Mouse (Mus musculus): Measurements from ENCODE around the gene Ctdnep1. TPM values are rescaled to one million over a fixed set of nuclear protein-coding genes. Genes with fewer than 3 reads are reported as not detected.
"Not testable (repeated sequence)": the region's sequence is repeated elsewhere in the genome, so short reads cannot be mapped to it uniquely, and the experiment has no call there.

Gene Ctdnep1
- polyA plus RNA-seq, 1 experiment from 2014 or later: 24.4 TPM

DNA sequence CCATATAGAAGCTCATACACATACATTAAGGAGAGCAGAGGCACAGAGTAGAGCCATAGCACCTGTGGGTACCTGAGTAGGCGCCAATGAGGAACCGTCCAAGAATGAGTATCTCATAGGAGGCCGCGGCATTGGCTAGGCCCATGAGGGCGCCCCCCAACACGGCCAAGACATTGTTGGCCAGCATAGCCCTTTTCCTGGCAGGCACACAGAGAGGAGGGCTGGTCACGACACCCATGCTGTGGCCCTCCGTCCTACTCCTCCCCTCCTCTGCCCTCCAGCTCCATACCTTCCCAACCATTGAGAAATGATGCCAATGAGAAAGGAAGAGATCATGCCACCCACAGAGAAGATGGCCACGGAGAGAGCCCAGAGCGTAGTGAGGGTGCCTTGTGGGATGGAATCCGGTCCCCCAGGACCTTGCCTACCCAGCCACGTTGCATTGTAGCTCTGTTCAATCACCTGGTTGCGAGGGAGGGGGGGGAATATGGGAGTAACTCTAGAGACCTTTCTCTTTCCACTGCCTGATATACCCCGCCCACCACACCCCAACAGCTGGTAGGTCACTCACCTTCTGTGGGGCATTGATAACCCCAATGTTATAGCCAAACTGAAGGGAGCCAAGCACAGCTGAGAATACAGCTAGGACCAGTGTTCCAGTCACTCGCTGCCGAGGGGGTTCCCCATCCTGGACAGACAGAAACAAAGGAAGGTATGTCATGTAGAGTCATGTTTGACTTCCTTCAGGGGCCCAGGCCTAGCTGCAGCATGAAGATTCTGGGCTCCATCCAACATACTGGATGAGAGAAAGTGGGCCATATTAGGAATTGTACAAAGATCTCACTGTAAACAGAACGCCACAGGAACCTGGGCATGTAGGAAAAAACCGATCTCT lies 34.7 kb upstream of the Ctdnep1 start:
- Histone ChIP-seq H3K27me3 (ENCODE audit: control insufficient read depth, insufficient read depth, low read depth, low read length) (peaks cover 8% of the 10 kb centered on the region), H3K36me3 (ENCODE audit: control insufficient read depth, insufficient read depth, low read length) (no peaks in the 10 kb centered on the region), H3K27ac (ENCODE audit: low read length) (no peak overlapping the region), H3K4me3 (ENCODE audit: low read depth, low read length) (no peak overlapping the region), H3K4me1 (ENCODE audit: control insufficient read depth, insufficient read depth, low read length) (peaks cover 2% of the 10 kb centered on the region; the same call in 1 of the 2 replicates), H3K9ac (ENCODE audit: low read depth, low read length) (no peak overlapping the region), H3K4me2 (ENCODE audit: low read length) (no peak overlapping the region), H3K9me3 (replicated peaks; ENCODE audit: control insufficient read depth, low read length, poor library complexity, severe bottlenecking) (no peaks in the 10 kb centered on the region)
- no peak for ATAC-seq
- WGBS: 92% methylated on average over 18 of the region's 18 CpGs

- 2% methylated on average over 29 of the region's 29 CpGs for WGBS
- ATAC-seq: peak; percentile 52; the same call in 1 of the 2 replicates
Measured at GRCm38 (mm10) chr11:69947337-69948065, 33.5 kb upstream of the Ctdnep1 start.

GRCm38 (mm10) chr11:69948066-69948762 lies 32.7 kb upstream of the Ctdnep1 start, which contains the start of gene Slc2a4:
TSS of gene Slc2a4 (minus strand) at chr11:69948188.
- peak within 1 kb of the TSS; percentile 60 for H3K4me2 ChIP-seq (ENCODE audit: low read length)
- peak; percentile 90 for ATAC-seq
- H3K9ac ChIP-seq (ENCODE audit: low read depth, low read length): peak within 1 kb of the TSS; percentile 48; the same call in 1 of the 2 replicates
- no peaks in the 10 kb centered on the region for H3K9me3 ChIP-seq (replicated peaks; ENCODE audit: control insufficient read depth, low read length, poor library complexity, severe bottlenecking)
- under 1% methylated on average over 34 of the region's 34 CpGs for WGBS
- peak within 1 kb of the TSS; percentile 44 for H3K4me3 ChIP-seq (ENCODE audit: low read depth, low read length)
- H3K4me1 ChIP-seq (ENCODE audit: control insufficient read depth, insufficient read depth, low read length): peaks cover 2% of the 10 kb centered on the region; the same call in 1 of the 2 replicates
- H3K27me3 ChIP-seq (ENCODE audit: control insufficient read depth, insufficient read depth, low read depth, low read length): peaks cover 8% of the 10 kb centered on the region
- no peak within 1 kb of the TSS for H3K27ac ChIP-seq (ENCODE audit: low read length)
- H3K36me3 ChIP-seq (ENCODE audit: control insufficient read depth, insufficient read depth, low read length): no peaks in the 10 kb centered on the region

More at GRCm38 (mm10) chr11:69947337-69948065, 33.5 kb upstream of the Ctdnep1 start:
- Histone ChIP-seq H3K4me3 (ENCODE audit: low read depth, low read length) (peak overlapping the region; percentile 44), H3K27me3 (ENCODE audit: control insufficient read depth, insufficient read depth, low read depth, low read length) (peaks cover 8% of the 10 kb centered on the region), H3K4me2 (ENCODE audit: low read length) (peak overlapping the region; percentile 60), H3K27ac (ENCODE audit: low read length) (no peak overlapping the region), H3K9me3 (replicated peaks; ENCODE audit: control insufficient read depth, low read length, poor library complexity, severe bottlenecking) (no peaks in the 10 kb centered on the region), H3K9ac (ENCODE audit: low read depth, low read length) (peak overlapping the region; percentile 48; the same call in 1 of the 2 replicates), H3K36me3 (ENCODE audit: control insufficient read depth, insufficient read depth, low read length) (no peaks in the 10 kb centered on the region), H3K4me1 (ENCODE audit: control insufficient read depth, insufficient read depth, low read length) (peaks cover 2% of the 10 kb centered on the region; the same call in 1 of the 2 replicates)

- Histone ChIP-seq H3K36me3 (ENCODE audit: control insufficient read depth, insufficient read depth, low read length) (no peaks in the 10 kb centered on the region), H3K27ac (ENCODE audit: low read length) (no peak overlapping the region), H3K4me3 (ENCODE audit: low read depth, low read length) (peak overlapping the region; percentile 44), H3K4me1 (ENCODE audit: control insufficient read depth, insufficient read depth, low read length) (peaks cover 2% of the 10 kb centered on the region; the same call in 1 of the 2 replicates), H3K27me3 (ENCODE audit: control insufficient read depth, insufficient read depth, low read depth, low read length) (peaks cover 8% of the 10 kb centered on the region), H3K9me3 (replicated peaks; ENCODE audit: control insufficient read depth, low read length, poor library complexity, severe bottlenecking) (no peaks in the 10 kb centered on the region), H3K9ac (ENCODE audit: low read depth, low read length) (peak overlapping the region; percentile 43; the same call in 1 of the 2 replicates), H3K4me2 (ENCODE audit: low read length) (peak overlapping the region; percentile 60)
- WGBS: 0% methylated on average over 14 of the region's 14 CpGs
- peak; percentile 43; the same call in 1 of the 2 replicates for ATAC-seq
Measured at GRCm38 (mm10) chr11:69948763-69949150, 32.2 kb upstream of the Ctdnep1 start.

DNA sequence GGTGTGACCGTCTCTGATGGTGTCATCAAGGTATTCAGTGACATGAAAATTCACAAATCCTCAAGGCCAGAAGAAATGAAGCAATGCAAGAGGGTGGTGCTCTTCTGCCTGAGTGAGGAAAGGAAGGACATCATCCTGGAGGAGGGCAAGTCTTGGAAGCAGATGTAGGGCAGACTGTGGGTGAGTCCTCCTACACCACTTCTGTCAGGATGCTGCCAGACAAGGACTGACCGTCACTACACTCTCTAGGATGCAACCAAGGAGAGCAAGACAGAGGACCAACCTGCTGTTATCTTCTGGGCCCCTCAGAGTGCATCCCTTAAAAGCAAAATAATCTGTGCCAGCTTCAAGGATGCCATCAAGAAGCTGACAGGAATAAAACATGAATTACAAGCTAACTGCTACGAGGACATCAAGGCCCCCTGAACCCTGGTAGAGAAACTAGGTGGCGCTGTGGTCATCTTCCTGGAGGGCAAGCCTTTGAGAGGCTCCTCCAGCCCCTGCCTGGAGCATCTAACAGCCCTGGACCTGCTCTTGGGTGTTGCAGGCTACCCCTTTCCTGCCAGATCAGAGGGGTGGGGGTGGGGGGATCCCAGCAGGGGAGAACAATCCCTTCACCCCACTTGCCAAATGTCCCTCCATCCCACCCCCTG lies 30.0 kb upstream of the Ctdnep1 start:
- Histone ChIP-seq H3K4me2 (ENCODE audit: low read length) (no peak overlapping the region), H3K9me3 (replicated peaks; ENCODE audit: control insufficient read depth, low read length, poor library complexity, severe bottlenecking) (no peaks in the 10 kb centered on the region), H3K4me3 (ENCODE audit: low read depth, low read length) (no peak overlapping the region), H3K4me1 (ENCODE audit: control insufficient read depth, insufficient read depth, low read length) (peaks cover 2% of the 10 kb centered on the region; the same call in 1 of the 2 replicates), H3K27me3 (ENCODE audit: control insufficient read depth, insufficient read depth, low read depth, low read length) (peaks cover 8% of the 10 kb centered on the region), H3K36me3 (ENCODE audit: control insufficient read depth, insufficient read depth, low read length) (no peaks in the 10 kb centered on the region), H3K27ac (ENCODE audit: low read length) (no peak overlapping the region), H3K9ac (ENCODE audit: low read depth, low read length) (no peak overlapping the region)
- 44% methylated on average over 4 of the region's 4 CpGs for WGBS
- ATAC-seq: no peak

DNA sequence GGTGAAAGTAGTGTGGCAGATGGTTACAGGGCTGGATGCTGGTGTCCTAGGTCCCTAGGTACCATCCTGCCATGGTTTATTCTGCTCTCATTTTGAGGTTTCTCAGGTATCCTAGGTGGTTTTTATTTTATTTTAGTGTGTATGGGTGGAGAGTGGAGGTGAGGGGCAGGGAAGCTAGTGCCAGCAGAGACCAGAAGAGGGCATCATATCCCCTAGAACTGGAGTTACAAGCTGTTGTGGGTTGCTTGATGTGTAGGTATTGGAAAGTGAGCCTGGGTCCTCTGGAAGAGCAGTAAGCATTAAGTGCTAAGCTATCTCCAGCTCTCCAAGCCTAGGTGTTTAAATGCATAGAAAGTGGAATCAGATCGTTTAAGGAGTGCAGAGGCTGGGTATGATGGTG lies 28.7 kb upstream of the Ctdnep1 start:
- no peaks in the 10 kb centered on the region for H3K36me3 ChIP-seq (ENCODE audit: control insufficient read depth, insufficient read depth, low read length)
- 50% methylated on average over 1 of the region's 1 CpGs for WGBS
- peaks cover 1% of the 10 kb centered on the region; the same call in 1 of the 2 replicates for H3K4me1 ChIP-seq (ENCODE audit: control insufficient read depth, insufficient read depth, low read length)
- H3K4me2 ChIP-seq (ENCODE audit: low read length): no peak overlapping the region
- H3K27ac ChIP-seq (ENCODE audit: low read length): no peak overlapping the region
- H3K4me3 ChIP-seq (ENCODE audit: low read depth, low read length): no peak overlapping the region
- ATAC-seq: no peak
- H3K27me3 ChIP-seq (ENCODE audit: control insufficient read depth, insufficient read depth, low read depth, low read length): peaks cover 8% of the 10 kb centered on the region
- no peak overlapping the region for H3K9ac ChIP-seq (ENCODE audit: low read depth, low read length)
- H3K9me3 ChIP-seq (replicated peaks; ENCODE audit: control insufficient read depth, low read length, poor library complexity, severe bottlenecking): no peaks in the 10 kb centered on the region

DNA sequence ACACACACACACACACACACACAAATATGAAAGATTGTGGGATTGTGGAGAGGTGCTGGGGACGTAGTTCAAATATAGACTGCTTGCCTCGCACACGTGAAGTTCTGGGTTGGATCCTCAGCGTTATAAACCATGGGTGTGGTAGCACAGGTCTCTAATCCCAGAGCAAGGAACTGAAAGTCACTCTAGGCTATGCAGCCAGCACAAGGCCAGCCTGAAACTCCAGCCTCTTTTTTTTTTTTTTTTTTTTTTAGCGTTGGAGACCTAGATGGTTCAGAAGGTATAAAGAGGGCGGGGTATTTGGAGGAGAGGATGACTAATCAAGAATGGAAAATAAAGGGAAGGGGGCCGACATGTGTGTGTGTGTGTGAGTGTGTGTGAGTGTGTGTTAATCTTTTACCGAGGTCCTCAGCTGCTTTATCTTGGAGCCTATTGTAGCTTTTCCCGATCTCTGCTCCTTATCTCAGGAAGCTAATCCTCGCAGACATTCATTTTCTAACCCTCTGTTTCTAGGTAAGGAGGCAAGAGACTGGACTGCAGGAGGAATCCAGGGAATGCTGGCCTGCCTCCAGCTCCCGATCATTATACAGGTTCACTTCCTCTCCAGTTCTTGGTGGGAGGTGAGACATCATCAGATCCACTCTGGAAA lies 27.6 kb upstream of the Ctdnep1 start:
- WGBS: 67% methylated on average over 11 of the region's 11 CpGs
- ATAC-seq: no peak
- no peak overlapping the region for H3K27ac ChIP-seq (ENCODE audit: low read length)

DNA sequence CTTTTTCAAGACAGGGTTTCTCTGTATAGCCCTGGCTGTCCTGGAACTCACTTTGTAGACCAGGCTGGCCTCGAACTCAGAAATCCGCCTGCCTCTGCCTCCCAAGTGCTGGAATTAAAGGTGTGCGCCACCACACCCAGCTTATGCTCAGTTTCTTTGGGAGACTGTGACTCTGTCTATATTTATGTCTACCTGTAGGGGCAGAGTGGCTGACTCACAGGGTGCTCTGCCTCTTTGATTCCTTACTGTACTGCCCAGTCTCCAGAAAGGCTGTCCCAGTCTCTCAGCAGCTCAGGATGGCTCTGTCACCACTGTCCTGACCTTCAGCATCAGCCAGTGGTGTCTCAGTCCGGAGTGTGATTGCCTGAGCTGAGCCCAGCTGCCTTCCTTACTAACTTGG lies 25.3 kb upstream of the Ctdnep1 start:
- H3K27ac ChIP-seq (ENCODE audit: low read length); H3K9ac ChIP-seq (ENCODE audit: low read depth, low read length); H3K9me3 ChIP-seq (replicated peaks; ENCODE audit: control insufficient read depth, low read length, poor library complexity, severe bottlenecking); H3K27me3 ChIP-seq (ENCODE audit: control insufficient read depth, insufficient read depth, low read depth, low read length); H3K36me3 ChIP-seq (ENCODE audit: control insufficient read depth, insufficient read depth, low read length); ATAC-seq; H3K4me3 ChIP-seq (ENCODE audit: low read depth, low read length); H3K4me2 ChIP-seq (ENCODE audit: low read length); H3K4me1 ChIP-seq (ENCODE audit: control insufficient read depth, insufficient read depth, low read length): not testable (repeated sequence)
- 68% methylated on average over 4 of the region's 4 CpGs for WGBS

More for the DNA sequence above, 27.6 kb upstream of the Ctdnep1 start:
- Histone ChIP-seq H3K36me3 (ENCODE audit: control insufficient read depth, insufficient read depth, low read length) (no peaks in the 10 kb centered on the region), H3K27me3 (ENCODE audit: control insufficient read depth, insufficient read depth, low read depth, low read length) (peaks cover 6% of the 10 kb centered on the region), H3K4me3 (ENCODE audit: low read depth, low read length) (no peak overlapping the region), H3K9ac (ENCODE audit: low read depth, low read length) (no peak overlapping the region), H3K4me1 (ENCODE audit: control insufficient read depth, insufficient read depth, low read length) (no peaks in the 10 kb centered on the region), H3K9me3 (replicated peaks; ENCODE audit: control insufficient read depth, low read length, poor library complexity, severe bottlenecking) (no peaks in the 10 kb centered on the region), H3K4me2 (ENCODE audit: low read length) (no peak overlapping the region)
